Mouse (Mus musculus) left cerebral cortex, postnatal 4 days (tissue): ENCODE measurements around the gene Tmem106b. TPM values are rescaled to one million over a fixed set of nuclear protein-coding genes. Genes with fewer than 3 reads are reported as not detected.

Experiments
- DNase-seq: peaks from one replicate; pipeline ENCODE4 v3.0.0-alpha.2; 2022
- intact Hi-C: fragments of 180-260 bp; cut with DNase I; formaldehyde crosslinking; loops from one replicate; pipeline ENCODE4 v1.15.1; 2025
- total RNA-seq, 2 experiments: library from RNA; stranded (reverse); gene quantifications; 2 replicates each; pipeline ENCODE4 v1.2.3; 2021

Gene Tmem106b
- 100 to 1,000 TPM in 1 of 2 experiments, 10 to 100 TPM in 1; 97.8 to 109 TPM for total RNA-seq

- peak; percentile 98 for DNase-seq
- intact Hi-C loops = loop anchor here (10.0 kb wide), 1 partner anchor 315 kb away; no protein-coding TSS in a partner anchor
Observed at GRCm38 (mm10) chr6:13069302-13070146, at the start of gene Tmem106b. Gene Tmem106b (plus strand): TSS chr6:13069759.

- DNase-seq = no peak
- intact Hi-C loops = no loop called here
Observed at GRCm38 (mm10) chr6:13021245-13022100, 48.1 kb upstream of the Tmem106b start.

- DNase-seq = no peak
- intact Hi-C loops = no loop called here
Observed at GRCm38 (mm10) chr6:13030558-13030957, 39.0 kb upstream of the Tmem106b start.

GRCm38 (mm10) chr6:13030961-13031360 is 38.6 kb upstream of the Tmem106b start:
- intact Hi-C loops = no loop called here
- peak; percentile 29 for DNase-seq

- no peak for DNase-seq
Observed at GRCm38 (mm10) chr6:13052408-13053200, 17.0 kb upstream of the Tmem106b start.

GRCm38 (mm10) chr6:13061276-13062039 is 8.1 kb upstream of the Tmem106b start:
- intact Hi-C loops = no loop called here
- no peak for DNase-seq

More at GRCm38 (mm10) chr6:13052408-13053200, 17.0 kb upstream of the Tmem106b start:
- intact Hi-C loops = no loop called here

GRCm38 (mm10) chr6:13062063-13062462 is 7.5 kb upstream of the Tmem106b start:
- no peak for DNase-seq
- intact Hi-C loops = no loop called here

- no peak for DNase-seq
- intact Hi-C loops = no loop called here
Observed at GRCm38 (mm10) chr6:13062691-13063255, 6.8 kb upstream of the Tmem106b start.

- intact Hi-C loops = loop anchor here (10.0 kb wide), 1 partner anchor 315 kb away; no protein-coding TSS in a partner anchor
- no peak for DNase-seq
Observed at GRCm38 (mm10) chr6:13070147-13070425, 527 bp downstream of the Tmem106b start.

GRCm38 (mm10) chr6:13070485-13070884 is 926 bp downstream of the Tmem106b start:
- intact Hi-C loops = loop anchor here (10.0 kb wide), 1 partner anchor 316 kb away; no protein-coding TSS in a partner anchor
- DNase-seq = no peak

- DNase-seq = no peak
- intact Hi-C loops = loop anchor here (10.0 kb wide), 1 partner anchor 318 kb away; no protein-coding TSS in a partner anchor
Observed at GRCm38 (mm10) chr6:13073036-13073435, 3.5 kb downstream of the Tmem106b start.

GRCm38 (mm10) chr6:13073876-13074275 is 4.3 kb downstream of the Tmem106b start:
- intact Hi-C loops = loop anchor here (10.0 kb wide), 1 partner anchor 319 kb away; no protein-coding TSS in a partner anchor
- no peak for DNase-seq

GRCm38 (mm10) chr6:13082881-13083280 is 13.3 kb downstream of the Tmem106b start:
- intact Hi-C loops = no loop called here
- peak; percentile 70 for DNase-seq

- intact Hi-C loops = no loop called here
- DNase-seq = peak; percentile 13
Observed at GRCm38 (mm10) chr6:13096656-13097435, 27.3 kb downstream of the Tmem106b start.

GRCm38 (mm10) chr6:13100137-13100536 is 30.6 kb downstream of the Tmem106b start:
- DNase-seq = no peak
- intact Hi-C loops = no loop called here

- intact Hi-C loops = no loop called here
- DNase-seq = no peak
Observed at GRCm38 (mm10) chr6:13108662-13109061, 39.1 kb downstream of the Tmem106b start.

GRCm38 (mm10) chr6:13137255-13137654 is 67.7 kb downstream of the Tmem106b start:
- DNase-seq = no peak
- intact Hi-C loops = no loop called here
